Mouse (Mus musculus) kidney, embryonic 16.5 days (tissue): Measurements from ENCODE around the gene Myl4. TPM values are rescaled to one million over a fixed set of nuclear protein-coding genes. Genes with fewer than 3 reads are reported as not detected.
A peak's percentile ranks its signal among the peaks of the same experiment; 100 is the strongest.
"Not testable (repeated sequence)": the region's sequence is repeated elsewhere in the genome, so short reads cannot be mapped to it uniquely, and the experiment has no call there.

ENCODE experiments used
- ATAC-seq: fragments of 200-750 bp; cut with Nextera tagmentation; 2 replicates; pipeline ENCODE4 v1.8.0; 2017; ENCODE audit warnings: moderate TSS enrichment; ENCODE audit not compliant: low FRiP score, low TSS enrichment
- H3K27ac ChIP-seq: fragments of 300-500 bp; sonication (generic); 2 replicates; pipeline ENCODE4 v1.5.1; 2014; ENCODE audit warnings: low read length
- H3K27me3 ChIP-seq: fragments of 300-500 bp; sonication (generic); 2 replicates; pipeline ENCODE4 v1.6.1; 2014; ENCODE audit warnings: low read length, control low read depth, mixed read lengths; ENCODE audit not compliant: insufficient read depth
- H3K36me3 ChIP-seq: fragments of 300-500 bp; sonication (generic); 2 replicates; pipeline ENCODE4 v1.6.1; 2014; ENCODE audit warnings: low read length, control low read depth, mixed read lengths; ENCODE audit not compliant: insufficient read depth
- H3K4me1 ChIP-seq: fragments of 300-500 bp; sonication (generic); 2 replicates; pipeline ENCODE4 v1.6.1; 2014; ENCODE audit warnings: low read length, control low read depth, mixed read lengths; ENCODE audit not compliant: insufficient read depth
- H3K4me2 ChIP-seq: fragments of 300-500 bp; sonication (generic); replicated peaks from 2 replicates; pipeline ENCODE4 v1.6.1; 2014; ENCODE audit warnings: low read depth, low read length
- H3K4me3 ChIP-seq: fragments of 300-500 bp; sonication (generic); 2 replicates; pipeline ENCODE4 v1.5.1; 2014; ENCODE audit warnings: mild to moderate bottlenecking, low read length
- H3K9ac ChIP-seq: fragments of 300-500 bp; sonication (generic); replicated peaks from 2 replicates; pipeline ENCODE4 v1.6.1; 2014; ENCODE audit warnings: low read length
- H3K9me3 ChIP-seq: fragments of 300-500 bp; sonication (generic); 2 replicates; pipeline ENCODE4 v1.6.1; 2016; ENCODE audit warnings: low read length, control low read depth
- WGBS: fragments of 180-500 bp; shearing (Covaris S2); extraction: QIAGEN DNeasy Blood & Tissue Kit; methylation state at CpG from one replicate; pipeline ENCODE4 v1.1.7; 2014; 5-methylcytosine and 5-hydroxymethylcytosine counted together
- polyA plus RNA-seq: library from polyadenylated mRNA; unstranded; fragments of >200 nt; fragmentation: Nextera tagmentation; extraction: Ambion mirVana; gene quantifications from 2 replicates; pipeline ENCODE4 v1.2.1, GENCODE M21; 2015

The Myl4 gene
- polyA plus RNA-seq, 1 experiment from 2014 or later: 11.6 TPM

GRCm38 (mm10) chr11:104567736-104568135, 17.3 kb downstream of the Myl4 start:
- Histone ChIP-seq H3K27ac (no peak overlapping the region), H3K9me3 (no peaks in the 10 kb centered on the region), H3K36me3 (no peaks in the 10 kb centered on the region), H3K4me2 (no peak overlapping the region), H3K4me3 (no peak overlapping the region), H3K9ac (no peak overlapping the region), H3K4me1 (no peaks in the 10 kb centered on the region), H3K27me3 (no peaks in the 10 kb centered on the region)
- 67% methylated on average over 9 of the region's 9 CpGs for WGBS
- no peak for ATAC-seq

DNA sequence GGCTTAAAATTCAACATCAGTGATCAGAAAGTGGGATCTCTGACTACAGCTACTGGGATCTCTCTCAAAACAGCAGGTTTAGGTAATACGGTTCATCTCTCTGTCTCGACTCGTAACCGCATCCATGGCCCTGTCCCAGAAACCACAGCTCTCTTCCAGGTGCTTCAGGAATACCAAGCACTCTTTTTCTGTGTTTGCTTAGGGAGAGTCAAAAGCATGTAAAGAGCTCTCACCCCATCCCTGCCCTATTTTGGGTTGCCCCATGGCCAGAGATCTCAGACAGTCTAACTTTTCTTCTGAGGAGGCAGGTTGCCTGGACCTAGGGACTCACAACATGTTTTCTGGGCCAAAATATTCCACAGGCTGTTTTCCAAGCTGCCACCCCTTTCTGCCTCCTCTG, 17.9 kb downstream of the Myl4 start:
- Histone ChIP-seq H3K27me3 (no peaks in the 10 kb centered on the region), H3K27ac (no peak overlapping the region), H3K4me1 (no peaks in the 10 kb centered on the region), H3K9ac (no peak overlapping the region), H3K4me2 (no peak overlapping the region), H3K36me3 (no peaks in the 10 kb centered on the region), H3K4me3 (no peak overlapping the region), H3K9me3 (no peaks in the 10 kb centered on the region)
- ATAC-seq: no peak
- 95% methylated on average over 4 of the region's 4 CpGs for whole genome bisulfite sequencing

DNA sequence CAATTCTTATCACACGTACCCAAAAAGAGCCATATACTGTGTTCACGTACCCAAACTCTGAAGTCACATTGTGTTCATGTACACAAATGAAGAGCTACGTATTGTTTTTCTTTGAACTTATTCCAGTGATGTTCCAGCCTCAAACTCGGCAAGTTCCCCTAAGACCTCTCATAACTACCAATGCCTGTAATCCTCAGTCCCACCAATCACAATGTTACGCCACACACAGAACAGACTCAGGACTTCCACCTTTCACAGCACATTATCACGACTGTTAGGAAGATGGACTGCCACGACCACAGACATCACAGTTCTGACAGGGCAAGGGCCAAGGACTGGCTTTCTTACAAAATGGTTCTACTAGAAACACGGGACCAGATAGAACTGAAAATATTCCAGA, 20.1 kb downstream of the Myl4 start:
- not testable (repeated sequence) for H3K9me3 ChIP-seq, ATAC-seq
- WGBS: 92% methylated on average over 8 of the region's 8 CpGs

DNA sequence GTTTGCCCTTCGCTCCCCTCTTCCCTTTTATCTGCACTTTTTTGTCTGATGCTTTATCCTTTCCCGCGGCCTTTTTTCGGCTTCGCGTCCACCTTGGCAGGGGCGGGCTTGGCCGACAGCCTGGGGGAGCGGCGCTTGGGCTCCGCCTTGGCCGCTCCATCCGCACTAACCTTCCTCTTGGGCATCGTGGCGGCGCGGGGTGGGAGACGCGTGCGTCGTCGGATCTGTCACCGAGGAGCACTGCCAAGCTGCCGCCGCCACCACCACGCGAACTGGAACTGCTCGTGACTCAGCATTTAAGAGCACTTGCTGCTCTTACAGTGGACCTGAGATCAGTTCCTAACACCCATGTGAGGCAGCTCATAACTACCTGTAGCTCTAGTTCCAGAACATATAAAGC, 20.9 kb downstream of the Myl4 start:
- H3K36me3 ChIP-seq, H3K4me1 ChIP-seq, H3K27ac ChIP-seq, H3K9ac ChIP-seq, H3K27me3 ChIP-seq, H3K9me3 ChIP-seq: not testable (repeated sequence)
- Histone ChIP-seq H3K4me2 (peak overlapping the region; percentile 66), H3K4me3 (peak overlapping the region; percentile 44)
- 0 out of 2 replicates have a peak, but pooled peaks have one; percentile 27 for ATAC-seq
- 3% methylated on average over 28 of the region's 28 CpGs for WGBS

More for the DNA sequence above, 20.1 kb downstream of the Myl4 start:
- not testable (repeated sequence) for H3K4me3 ChIP-seq, H3K4me1 ChIP-seq, H3K27me3 ChIP-seq, H3K9ac ChIP-seq, H3K27ac ChIP-seq, H3K36me3 ChIP-seq, H3K4me2 ChIP-seq

DNA sequence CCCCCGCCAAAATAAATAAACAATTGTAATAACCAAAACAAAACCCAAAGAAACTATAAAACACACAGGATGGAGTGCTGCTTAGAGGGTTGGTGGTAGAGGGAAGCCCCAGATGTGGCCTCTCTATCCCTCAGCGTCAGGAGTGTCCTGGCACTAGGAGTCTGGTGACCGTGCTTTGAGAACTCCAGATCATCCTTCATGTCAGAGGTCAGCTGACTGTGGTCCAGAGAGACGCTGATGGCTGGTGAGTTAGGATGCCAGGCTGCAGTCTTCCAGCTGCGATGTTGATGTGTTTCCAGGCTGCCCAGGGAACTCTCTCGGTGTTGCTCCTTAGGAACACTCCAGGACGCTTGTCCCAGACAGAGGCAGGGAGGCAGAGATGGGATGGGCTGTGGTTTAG, 21.6 kb downstream of the Myl4 start:
- no peak for ATAC-seq
- Histone ChIP-seq H3K9me3 (no peaks in the 10 kb centered on the region), H3K4me2 (no peak overlapping the region), H3K36me3 (no peaks in the 10 kb centered on the region), H3K27me3 (no peaks in the 10 kb centered on the region), H3K4me1 (no peaks in the 10 kb centered on the region), H3K9ac (no peak overlapping the region), H3K4me3 (no peak overlapping the region), H3K27ac (no peak overlapping the region)
- WGBS: 47% methylated on average over 7 of the region's 7 CpGs

GRCm38 (mm10) chr11:104572566-104572965, 22.1 kb downstream of the Myl4 start:
- Histone ChIP-seq H3K4me1 (no peaks in the 10 kb centered on the region), H3K9me3 (no peaks in the 10 kb centered on the region), H3K27me3 (no peaks in the 10 kb centered on the region), H3K4me3 (no peak overlapping the region), H3K9ac (no peak overlapping the region), H3K27ac (no peak overlapping the region), H3K4me2 (no peak overlapping the region), H3K36me3 (no peaks in the 10 kb centered on the region)
- 35% methylated on average over 2 of the region's 2 CpGs for WGBS
- ATAC-seq: no peak

- 37% methylated on average over 10 of the region's 10 CpGs for WGBS
- H3K9ac ChIP-seq: 0 out of 2 replicates have a peak overlapping the region, but pooled peaks have one; percentile 16
- no peak for ATAC-seq
- no peak overlapping the region for H3K27ac ChIP-seq
- no peak overlapping the region for H3K4me3 ChIP-seq
- no peak overlapping the region for H3K4me2 ChIP-seq
- no peaks in the 10 kb centered on the region for H3K27me3 ChIP-seq
- peaks cover 4% of the 10 kb centered on the region; the same call in 1 of the 2 replicates for H3K4me1 ChIP-seq
- H3K36me3 ChIP-seq: no peaks in the 10 kb centered on the region
- no peaks in the 10 kb centered on the region for H3K9me3 ChIP-seq
Measured at GRCm38 (mm10) chr11:104576772-104577612, 26.5 kb downstream of the Myl4 start.

DNA sequence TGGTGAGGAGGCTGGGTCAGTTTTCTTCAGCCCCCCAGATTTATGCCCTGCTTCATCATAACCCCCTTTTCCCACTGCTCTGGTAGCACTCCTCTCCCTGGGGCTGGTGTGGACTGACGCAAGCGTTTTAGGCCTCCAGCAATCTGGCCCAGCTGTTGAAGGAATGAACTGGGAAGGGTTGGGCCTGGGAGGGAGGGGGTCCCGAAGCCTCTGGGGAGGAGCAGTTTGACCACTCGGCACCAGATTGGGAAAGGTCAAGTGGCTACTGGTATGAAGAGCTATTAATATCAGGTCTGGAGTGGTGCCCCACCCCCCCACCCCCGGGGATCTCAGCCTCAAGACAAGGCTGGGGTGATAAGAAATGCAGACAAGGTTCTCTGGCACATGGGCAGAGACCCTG, 27.6 kb downstream of the Myl4 start:
- Histone ChIP-seq H3K27me3 (no peaks in the 10 kb centered on the region), H3K9me3 (no peaks in the 10 kb centered on the region), H3K4me2 (no peak overlapping the region), H3K36me3 (no peaks in the 10 kb centered on the region), H3K27ac (no peak overlapping the region), H3K4me1 (peaks cover 4% of the 10 kb centered on the region; the same call in 1 of the 2 replicates), H3K4me3 (no peak overlapping the region), H3K9ac (no peak overlapping the region)
- ATAC-seq: no peak
- 34% methylated on average over 5 of the region's 5 CpGs for whole genome bisulfite sequencing

GRCm38 (mm10) chr11:104579084-104579483, 28.6 kb downstream of the Myl4 start:
- 88% methylated on average over 9 of the region's 9 CpGs for WGBS
- Histone ChIP-seq H3K9ac (no peak overlapping the region), H3K27me3 (no peaks in the 10 kb centered on the region), H3K4me2 (no peak overlapping the region), H3K4me3 (no peak overlapping the region), H3K27ac (no peak overlapping the region), H3K9me3 (no peaks in the 10 kb centered on the region), H3K4me1 (peaks cover 4% of the 10 kb centered on the region; the same call in 1 of the 2 replicates), H3K36me3 (no peaks in the 10 kb centered on the region)
- ATAC-seq: no peak

DNA sequence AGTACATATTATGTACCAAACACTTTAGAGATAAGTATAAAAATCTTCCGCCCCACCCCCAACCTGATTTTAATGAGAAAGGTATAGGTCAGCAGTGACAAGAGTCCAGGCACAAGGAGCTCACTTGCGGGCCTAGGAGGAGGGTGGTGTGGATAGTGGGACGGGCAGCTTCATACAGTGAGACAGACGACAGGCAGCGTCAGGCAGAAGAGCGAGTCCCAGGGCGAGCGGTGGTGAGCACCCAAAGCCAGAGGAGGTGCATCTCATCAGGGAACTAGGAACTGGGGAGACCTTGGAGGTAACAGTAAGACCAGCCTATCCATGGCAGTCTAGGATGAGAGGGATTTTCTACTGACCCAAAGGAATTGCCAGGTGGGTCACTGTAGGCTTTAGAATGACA, 29.1 kb downstream of the Myl4 start:
- no peak for ATAC-seq
- H3K9ac ChIP-seq: no peak overlapping the region
- no peaks in the 10 kb centered on the region for H3K9me3 ChIP-seq
- H3K36me3 ChIP-seq: no peaks in the 10 kb centered on the region
- no peak overlapping the region for H3K4me3 ChIP-seq
- WGBS: 94% methylated on average over 8 of the region's 8 CpGs
- H3K4me2 ChIP-seq: no peak overlapping the region
- no peak overlapping the region for H3K27ac ChIP-seq
- H3K27me3 ChIP-seq: no peaks in the 10 kb centered on the region
- H3K4me1 ChIP-seq: peaks cover 4% of the 10 kb centered on the region; the same call in 1 of the 2 replicates
